Mouse (Mus musculus): Measurements from ENCODE around the gene Aatk. TPM values are rescaled to one million over a fixed set of nuclear protein-coding genes. Genes with fewer than 3 reads are reported as not detected.

The Aatk gene
- total RNA-seq, 4 experiments from 2014 or later = 3.1 to 6.2 (median 4.7) TPM

DNA sequence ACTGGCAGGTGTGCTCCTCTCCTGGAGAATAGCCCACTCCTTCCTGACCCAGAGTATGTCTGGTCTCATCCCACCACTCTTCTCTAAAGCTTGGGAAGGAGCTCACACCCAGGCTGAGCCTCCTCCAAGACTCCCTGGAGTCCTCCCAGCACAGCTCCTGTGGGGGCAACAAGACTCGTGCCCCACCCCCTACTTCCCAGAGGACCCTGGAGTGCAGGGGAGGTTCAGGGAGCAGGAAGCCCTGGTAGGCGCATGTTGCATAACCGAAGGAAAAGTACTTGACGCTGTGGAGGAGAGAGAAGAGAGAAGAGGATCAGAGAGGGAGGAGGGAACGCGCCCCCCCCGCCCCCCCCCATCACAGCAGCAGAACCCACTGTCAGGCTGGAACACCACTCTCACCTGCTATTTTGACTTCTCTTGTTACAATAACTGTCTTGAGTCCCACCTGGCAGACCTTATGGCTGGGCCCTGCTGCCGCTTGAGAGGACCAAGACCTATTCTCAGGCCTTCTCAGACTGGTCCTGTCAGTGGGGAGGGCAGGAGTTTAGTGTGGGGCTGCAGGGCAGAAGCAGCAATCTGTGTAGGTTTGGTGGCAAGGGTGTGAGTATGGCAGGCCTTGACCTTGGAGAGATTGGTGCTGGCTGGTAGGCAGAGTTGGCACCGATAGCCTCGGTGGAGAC is 56.2 kb downstream of the Aatk start:
- no peak for DNase-seq (ENCODE audit: low spot score)

DNA sequence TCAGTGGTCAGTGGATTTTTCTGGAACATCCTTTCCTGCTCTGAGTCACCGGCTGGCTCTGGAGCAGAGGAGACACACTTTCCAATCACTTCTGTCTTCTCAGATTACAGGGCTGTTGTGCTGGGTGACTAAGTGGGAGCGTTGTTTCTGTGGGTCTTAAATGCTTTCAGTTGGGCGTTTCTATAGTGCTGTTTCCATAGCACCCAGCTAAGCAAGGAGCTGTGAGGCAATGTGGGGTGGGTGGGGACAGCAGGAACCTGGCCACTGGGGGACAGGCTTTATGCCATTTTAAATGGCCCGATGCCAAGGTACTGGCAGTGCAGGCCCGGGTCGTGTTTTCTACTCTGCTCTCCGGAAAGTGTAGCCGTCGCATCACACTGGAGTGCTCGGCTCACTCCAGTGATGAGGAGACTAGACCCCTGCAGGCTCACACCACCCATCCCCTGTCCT is 57.8 kb downstream of the Aatk start:
- peak; percentile 24 for DNase-seq (ENCODE audit: low spot score)

DNA sequence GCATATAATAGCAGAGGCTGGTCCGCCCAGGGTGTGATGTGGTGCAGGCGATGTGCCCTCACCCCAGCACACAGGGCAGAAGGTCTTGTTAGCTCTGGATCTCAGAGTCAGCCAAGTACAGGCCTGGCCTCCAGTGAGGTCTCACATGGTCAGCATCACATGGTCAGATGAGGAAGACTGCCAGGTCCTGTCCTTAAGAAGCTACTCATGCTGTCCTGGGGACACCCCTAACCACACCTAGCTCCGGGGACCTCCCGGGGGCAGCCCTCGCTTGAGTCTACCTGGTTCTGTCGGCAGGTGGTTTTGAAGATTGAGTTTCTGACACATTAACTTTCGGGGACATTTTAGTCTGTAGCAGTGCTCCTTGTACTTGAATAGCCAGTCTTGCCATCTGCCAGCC is 58.6 kb downstream of the Aatk start:
- DNase-seq (ENCODE audit: low spot score) = peak; percentile 52

DNA sequence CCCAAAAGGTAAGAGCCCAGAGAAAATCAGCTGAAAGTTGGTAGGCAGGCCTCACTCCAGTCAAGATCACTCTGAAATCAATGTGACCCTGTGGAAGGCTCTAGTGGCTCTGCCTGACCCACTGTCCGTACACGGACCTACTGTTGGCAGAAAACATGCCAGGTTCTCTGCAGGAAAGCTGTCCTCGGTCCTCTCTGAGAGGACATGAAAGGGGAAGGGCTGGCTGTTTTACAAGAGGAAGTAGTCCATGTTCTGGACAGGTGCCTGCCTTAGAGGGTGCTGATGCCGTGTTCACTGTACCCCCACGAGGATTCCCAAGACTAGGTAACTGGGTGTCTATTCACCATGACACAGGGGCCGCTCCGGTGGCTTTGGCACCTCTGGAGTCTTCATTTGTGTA is 59.1 kb downstream of the Aatk start:
- DNase-seq (ENCODE audit: low spot score) = no peak

DNA sequence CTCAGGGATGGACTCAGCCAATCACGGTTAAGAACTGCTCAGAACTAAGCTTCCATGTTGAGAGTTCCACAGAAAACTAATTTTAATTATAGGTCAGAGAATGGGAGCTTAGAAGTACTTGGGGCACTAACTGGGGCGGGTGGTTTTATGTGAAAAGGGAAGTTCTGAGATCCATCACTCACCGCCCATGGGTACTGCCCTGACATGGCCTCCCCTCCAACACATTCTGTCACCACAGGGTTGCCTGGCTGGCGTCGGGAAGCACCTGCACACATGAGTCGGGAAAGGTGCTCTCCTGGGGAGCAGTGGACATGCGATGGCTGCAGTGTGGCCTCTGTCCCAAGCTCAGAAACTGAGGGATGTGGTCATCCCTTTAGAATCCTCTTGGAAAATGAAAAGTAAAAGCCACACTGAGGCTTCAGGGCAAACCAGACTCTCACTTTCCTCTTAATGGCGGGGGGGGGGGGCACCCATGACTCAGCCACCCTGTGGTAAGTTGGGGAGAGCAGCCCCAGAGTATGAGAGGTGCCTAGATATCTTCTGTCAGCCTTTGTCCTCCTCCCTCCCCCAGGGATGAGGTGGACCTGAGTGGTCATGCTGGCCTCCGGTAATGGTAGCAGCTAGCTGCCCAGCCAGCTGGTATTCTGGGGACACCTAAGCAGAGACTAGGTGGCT is 60.1 kb downstream of the Aatk start:
- DNase-seq (ENCODE audit: low spot score) = no peak

DNA sequence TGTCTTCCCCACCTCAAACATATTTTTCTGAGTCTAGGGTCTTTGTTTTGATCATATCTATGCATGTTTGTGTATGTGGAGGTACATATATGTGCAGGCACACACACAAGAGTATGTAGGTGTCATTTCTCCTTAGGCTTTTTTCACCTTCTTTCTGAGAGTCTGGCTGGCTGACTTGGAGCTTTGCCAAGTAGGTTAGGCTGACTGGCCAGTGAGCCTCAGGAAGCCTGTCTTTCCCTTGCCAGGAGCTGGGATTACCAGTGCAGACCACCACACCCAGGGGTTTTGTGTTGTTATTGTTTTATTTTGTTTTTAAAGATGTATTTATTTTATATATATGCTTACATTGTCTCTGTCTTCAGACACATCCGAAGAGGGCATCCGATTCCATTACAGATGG is 63.8 kb downstream of the Aatk start:
- DNase-seq (ENCODE audit: low spot score) = no peak

DNA sequence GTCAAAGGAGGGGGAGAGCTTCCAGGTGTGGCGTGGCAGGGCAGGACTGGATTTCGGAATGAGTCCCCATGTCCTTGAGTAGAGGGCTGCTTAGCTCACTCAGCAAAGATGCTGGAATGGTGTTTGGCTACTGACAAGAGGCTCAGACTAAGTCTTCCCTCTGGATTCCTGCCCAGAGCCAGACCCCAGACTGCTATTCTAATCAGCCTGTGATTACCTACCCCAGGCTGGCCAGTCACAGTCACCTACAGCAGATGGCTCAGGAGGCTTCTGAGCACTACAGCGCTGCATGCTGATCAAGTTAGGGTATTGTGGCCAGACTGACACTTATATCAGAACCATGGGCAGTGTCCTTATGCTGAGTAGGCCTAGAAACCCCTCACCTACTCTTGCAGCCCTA is 64.7 kb downstream of the Aatk start:
- no peak for DNase-seq (ENCODE audit: low spot score)

DNA sequence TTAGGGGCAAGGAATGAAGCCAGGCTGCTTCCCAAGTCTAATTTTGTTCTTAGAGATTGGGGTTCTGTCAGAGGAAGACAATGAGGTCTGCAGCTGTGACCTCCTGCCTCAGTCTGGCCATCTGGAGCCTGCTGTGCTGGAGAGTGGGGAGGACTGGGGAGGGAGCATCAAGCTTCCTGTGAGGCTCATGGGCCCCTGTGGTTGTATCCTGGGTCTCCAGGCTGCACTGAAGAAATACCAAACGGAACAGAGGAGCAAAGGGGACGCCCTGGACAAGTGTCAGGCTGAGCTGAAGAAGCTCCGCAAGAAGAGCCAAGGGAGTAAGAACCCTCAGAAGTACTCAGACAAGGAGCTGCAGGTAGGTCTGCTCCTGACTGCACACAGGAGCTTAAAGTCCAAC is 65.2 kb downstream of the Aatk start:
- no peak for DNase-seq (ENCODE audit: low spot score)

DNA sequence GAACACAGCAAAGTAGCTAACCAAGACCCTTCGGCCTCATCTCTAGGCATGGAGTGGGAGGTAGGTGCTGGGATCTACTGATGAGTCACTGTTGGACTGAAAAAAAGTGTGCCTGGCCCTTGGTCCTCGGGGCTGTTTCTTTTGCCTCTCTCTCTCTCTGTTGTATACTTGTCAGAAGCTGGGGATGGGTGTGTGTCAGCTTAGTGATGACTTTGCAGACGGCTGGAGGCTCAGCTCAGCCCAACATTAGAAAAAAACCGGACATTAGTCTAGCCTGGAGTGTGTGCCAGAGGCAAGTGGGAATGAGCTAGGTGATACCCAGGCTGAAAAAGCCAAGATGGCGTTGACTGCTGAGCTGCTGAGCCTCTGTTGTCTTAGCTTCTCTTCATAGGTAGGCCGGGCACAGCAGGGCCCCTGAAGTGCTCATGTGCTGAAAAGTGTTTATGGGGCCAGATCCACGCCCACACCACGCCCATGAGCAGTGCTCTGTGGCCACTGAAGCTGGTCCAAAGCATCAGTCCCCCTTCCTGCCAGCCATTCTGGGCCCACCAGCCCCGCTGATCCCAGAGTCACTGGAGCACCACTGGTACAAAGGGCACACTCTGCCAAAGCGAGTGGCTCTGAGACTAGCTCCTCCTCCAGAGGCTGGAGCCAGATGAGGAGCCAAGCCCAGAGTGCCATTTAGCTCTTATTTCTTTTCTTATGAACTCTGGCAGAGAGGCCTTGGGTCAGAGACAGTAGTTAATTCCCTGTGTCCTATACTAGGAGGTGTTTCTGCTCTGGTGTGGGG is 67.2 kb downstream of the Aatk start:
- DNase-seq (ENCODE audit: low spot score) = no peak

DNA sequence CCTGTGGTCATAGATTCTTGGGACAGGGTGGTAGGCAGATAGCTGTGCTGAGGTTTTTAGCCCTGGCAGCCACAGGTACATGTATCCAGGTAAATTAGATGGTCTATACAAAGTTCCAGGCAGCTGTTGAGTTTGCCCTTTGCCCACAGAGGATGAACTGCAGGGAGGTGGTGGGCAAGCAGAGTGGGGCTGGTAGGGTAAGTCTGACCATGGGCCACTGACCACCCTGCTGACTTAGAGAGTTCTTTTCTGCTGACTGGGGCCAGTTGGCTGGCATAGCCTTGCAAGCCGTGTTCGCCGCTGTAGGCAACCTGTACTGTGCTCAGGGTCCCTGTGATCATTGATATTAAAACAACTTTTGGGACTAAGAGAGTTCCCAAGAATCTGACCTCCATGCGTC is 68.3 kb downstream of the Aatk start:
- DNase-seq (ENCODE audit: low spot score) = no peak

DNA sequence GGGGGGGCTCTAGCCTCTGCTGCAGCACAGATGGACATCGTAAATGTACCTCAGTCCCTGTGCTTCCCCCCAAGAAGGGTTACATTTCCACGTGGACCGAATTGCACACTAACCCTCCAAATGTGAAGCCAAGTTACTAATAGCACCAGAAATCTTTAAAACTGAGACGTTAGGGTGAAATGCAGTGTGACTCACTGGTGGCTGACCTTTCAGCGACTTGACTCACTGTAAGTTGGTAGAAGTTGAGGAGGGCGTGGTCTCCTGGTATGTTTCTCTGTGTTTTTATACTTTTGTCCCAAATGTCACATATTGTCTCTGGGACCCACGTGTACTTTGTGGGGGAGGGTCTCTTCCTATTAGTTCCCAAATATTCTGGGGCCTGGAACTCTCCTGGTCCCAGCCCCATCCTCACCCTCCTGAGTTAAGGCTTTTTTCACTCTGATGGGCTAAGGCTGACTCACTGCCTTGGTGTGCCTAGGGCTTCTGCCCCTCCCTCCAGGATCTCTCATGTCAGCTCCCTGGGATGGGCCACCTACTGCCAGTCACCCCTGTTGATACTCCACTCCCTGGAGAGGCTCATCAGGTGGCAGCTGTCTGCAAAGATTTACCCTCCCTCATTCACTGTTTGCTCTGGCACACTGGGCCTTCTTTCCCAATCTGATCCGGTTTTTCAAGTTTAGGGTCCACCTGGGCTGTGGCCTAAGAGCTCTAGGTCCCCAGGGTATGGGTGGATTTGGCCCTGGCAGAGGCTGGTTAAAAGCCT is 71.0 kb downstream of the Aatk start:
- no peak for DNase-seq (ENCODE audit: low spot score)

DNA sequence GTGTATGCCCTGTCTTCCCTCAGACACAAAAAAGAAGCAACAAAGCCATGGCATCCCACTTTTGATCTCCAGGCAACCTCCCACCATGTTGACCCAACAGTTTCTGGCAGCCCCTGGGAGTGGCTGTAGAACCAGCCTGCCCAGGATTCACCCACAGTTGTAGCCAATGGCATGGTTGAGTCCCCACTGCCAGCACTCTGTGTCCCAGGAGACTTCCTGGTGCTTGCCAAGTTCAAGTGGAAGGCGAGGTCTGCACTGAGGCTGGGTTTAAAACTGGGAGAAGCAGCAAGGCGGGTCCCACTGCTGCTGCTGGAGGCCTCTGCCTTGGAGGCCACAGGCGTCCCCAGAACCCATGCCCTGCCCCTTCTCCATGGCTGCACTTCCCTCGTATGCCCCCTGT is 73.2 kb downstream of the Aatk start:
- peak; percentile 42 for DNase-seq (ENCODE audit: low spot score)

DNA sequence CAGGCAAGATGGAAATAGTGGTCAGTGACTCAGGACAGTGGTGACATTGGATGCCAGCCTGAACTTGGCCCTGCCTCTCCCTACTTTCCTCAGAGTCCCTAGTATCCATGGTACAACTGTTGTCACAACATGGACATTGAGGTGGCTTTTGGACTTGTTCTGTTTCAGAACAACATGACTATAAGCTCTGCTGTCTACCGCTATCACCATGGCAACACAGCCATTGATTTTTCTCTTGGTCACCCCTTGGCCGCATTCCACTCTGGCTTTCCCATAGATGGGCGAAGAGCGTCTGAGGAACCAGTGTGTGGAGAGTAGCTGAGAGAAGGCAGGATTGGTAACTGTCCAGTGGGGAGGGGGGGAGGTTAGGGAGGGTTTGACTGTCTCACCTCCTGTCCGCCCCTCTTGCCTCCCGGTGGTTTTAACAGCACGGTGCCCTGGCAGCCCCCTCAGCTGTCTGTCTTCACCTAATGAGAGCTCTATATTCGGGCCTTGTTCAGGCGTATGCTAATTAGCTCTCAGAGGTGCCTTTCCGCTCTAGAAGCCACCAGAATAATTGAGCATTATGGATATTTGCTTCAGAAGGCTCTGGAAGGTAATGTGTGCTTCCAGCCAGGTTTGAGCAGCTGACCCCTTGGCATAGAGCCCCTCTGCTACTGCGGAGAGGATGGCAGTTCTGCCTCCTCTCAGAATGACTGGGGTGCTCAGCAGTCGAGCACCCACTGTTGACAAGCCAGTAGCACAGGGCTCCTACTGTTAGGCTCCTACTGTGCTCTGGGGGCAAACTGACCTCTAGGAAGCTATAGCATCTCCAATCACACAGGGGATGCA is 76.7 kb downstream of the Aatk start:
- DNase-seq (ENCODE audit: low spot score) = no peak

DNA sequence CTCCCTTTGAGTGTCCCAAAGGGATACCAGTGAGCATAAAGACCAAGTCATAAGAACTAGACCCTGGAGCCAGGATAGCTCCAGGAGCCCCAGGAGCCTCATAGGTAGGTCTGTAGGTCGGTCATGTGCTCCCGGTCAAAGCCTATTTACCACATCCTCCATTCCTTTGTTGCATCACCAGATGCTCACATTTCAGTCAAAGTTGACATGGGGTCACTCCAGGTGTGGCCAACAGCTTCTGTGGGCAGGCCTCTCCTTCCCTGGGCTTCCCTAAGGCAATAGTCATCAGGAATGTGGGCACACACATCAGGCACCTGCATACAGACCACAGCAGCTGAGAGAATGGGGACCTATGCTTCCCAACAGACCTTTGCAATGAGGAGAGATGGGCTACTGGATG is 79.1 kb downstream of the Aatk start:
- no peak for DNase-seq (ENCODE audit: low spot score)

DNA sequence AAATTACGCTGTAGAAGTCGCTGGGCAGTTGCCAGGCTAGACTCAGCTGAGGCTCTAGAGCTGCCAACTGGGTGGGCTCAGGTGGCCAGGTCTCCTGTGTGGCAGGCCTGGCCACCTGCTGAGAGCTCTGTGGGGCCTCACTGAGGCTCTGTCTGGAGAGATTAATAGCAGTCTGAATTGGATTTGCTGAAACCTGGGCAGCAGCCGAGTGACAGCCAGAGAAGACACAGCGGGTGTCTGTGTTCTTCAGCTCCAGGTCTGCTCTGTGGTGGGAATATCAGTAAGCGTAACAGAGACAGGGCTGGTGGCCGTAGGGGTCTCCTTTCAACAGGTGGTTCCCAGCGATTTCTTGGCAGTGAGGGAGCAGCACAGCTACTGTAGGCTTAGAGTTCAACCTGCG is 79.6 kb downstream of the Aatk start:
- DNase-seq (ENCODE audit: low spot score) = no peak

DNA sequence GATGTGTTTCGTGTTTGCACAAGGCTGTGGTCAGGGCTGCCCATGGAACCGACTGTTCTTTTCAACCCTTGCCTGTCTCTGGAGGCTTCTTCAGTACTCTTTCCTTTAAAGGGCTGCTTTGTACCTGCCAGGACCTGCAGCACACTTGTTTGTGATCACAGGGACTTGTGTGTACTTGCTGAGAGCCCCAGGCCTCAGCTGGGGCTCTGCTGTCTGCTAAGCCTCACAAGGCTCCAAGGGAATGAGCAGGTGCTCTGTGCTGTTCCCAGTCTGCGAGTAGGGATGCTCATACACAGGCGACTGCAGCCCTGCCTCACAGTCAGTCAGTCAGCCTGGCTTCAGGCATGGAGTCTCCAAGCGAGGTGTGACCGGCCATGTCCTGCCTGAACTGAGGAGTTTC is 80.7 kb downstream of the Aatk start:
- no peak for DNase-seq (ENCODE audit: low spot score)

DNA sequence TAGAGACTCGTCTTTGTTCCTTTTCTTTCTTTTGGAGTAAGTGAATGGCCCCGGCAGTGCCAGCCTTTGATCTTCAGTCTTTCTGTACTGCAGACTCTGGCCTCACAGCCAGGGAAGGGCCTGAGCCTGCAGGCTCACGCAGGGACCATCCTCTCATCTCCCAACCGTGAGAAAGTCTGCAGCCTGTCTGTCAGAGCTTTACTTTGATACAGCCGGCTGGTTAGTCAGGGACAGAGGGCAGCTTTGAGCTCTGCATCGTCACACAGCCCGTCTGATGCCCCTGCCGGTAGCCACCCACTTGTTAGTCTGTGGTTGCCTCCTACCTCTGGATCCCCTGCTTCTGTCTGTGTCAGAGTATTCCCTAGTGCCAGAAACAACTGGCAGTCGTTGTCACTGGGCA is 81.9 kb downstream of the Aatk start:
- DNase-seq (ENCODE audit: low spot score) = no peak

DNA sequence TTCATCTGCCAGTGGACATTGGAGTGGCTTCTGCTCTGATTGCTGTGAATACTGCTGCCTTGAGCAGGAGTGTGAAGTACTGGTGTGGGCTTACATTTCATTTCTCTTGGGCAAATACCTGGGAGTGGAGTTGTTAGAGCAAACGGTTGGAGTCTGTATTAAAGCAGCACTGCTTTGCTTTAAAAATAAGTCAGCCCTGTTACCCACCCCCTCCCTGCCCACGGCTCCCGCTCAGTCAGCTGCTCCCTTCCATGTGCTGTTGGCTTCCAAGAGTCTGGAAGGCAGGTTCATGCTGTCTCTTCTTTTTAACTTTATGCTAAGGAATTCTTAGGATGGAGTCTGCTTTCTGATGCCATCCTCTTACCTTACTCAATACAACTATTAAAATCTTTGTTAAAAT is 85.5 kb downstream of the Aatk start:
- no peak for DNase-seq (ENCODE audit: low spot score)

DNA sequence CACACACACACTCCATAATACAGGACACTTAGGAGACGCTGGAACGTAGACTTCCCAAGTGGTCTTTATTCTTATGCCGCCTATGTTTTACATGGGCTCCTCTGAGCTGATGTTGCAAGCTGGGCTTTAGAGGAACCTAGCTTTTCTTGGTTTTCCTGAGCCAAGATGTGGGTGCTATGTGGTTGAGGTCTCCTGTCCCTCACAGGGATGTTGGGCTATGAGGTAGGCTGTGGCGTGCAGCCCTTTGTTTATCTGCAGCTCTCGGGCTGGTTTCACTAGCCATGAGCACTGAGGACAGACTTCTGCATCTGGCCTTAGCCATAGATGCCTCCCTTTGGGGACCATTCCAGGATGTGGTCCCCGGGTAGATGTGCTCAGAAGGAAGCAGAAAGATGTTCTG is 86.3 kb downstream of the Aatk start:
- DNase-seq (ENCODE audit: low spot score) = no peak

DNA sequence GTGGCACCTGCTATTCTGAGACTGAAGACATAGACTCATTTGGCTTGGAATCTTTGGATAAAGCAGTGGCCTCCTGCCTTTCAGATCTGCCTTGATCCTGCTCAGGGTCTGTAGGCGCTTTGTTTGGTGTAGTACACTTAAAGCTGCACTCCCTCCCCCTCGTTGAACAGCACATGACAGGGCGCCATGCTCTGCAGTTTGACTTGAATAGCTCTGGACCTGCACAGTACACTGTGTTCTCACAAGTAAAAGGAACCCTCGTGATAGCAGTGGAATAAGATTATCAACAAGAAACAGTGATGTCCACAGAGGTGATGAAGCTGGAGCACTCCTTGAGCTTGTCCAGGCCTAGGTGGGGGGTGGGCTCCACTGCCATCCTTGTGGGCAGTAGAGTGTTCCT is 87.3 kb downstream of the Aatk start:
- DNase-seq (ENCODE audit: low spot score) = no peak

DNA sequence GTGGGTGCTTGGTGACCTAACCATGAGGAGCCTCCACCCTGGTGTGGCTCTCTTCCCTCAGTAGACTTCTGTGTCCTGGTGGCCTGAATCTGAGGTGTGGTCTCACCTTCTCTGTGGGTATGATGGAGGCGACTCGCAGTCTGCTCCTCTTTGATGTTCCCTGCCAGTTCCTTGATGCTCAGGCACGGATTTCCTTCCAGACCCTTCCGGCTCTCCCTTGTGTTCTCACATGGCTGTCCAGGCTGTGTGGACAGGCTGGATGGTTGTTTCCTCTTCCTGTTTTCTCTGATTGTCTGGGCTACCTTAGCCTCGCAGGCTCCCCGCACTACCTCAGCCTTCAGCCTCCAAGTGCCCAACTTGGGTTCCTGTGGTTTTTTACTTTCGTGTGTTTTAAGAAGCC is 88.1 kb downstream of the Aatk start:
- no peak for DNase-seq (ENCODE audit: low spot score)
